Mouse (Mus musculus): ENCODE results near the gene Arhgap28.

The Arhgap28 gene

DNA sequence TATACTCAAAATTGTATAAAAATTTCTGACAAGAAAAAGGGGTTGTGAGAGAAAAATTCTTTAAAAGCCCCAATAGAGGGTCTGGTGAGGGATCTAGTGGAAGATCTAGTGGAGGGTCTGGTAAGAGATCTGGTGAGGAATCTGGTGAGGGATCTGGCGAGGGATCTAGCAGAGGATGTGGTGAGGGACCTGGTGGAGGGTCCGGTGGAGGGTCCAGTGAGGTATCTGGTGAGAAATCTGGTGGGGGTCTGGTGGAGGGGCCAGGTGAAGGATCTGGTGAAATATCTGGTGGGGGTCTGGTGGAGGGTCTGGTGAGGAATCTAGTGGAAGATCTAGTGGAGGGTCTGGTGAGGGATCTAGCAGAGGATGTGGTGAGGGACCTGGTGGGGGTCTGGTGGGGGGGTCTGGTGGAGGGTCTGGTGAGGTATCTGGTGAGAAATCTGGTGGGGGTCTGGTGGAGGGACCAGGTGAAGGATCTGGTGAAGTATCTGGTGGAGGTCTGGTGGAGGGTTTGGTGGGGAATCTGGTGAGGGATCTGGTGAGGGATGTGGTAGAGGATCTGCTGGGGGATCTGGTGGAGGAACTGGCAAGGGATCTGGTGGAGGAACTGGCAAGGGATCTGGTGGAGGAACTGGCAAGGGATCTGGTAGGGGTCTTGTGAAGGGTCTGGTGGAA lies 10.4 kb downstream of the Arhgap28 start:
- no peak for DNase-seq (ENCODE audit: low read depth, low spot score)

DNA sequence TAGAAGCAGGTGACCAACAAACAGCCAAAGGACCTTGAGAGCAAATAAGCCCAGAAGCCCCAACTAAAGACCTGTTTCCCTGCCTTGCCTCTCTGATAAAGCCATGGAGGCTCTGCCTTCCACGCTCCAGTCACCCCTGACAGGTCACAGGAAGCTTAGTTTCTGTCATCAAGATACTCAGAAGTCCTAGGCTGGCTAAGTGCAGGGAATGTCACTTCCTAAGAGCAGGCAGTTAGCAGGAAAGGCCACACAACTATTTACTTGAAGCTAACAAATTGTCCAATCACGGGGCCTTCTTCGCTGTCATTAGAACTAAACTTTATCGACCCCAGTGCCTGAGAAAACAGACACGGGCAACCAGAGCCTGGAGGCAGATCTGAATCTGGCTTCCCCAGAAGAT lies 14.2 kb downstream of the Arhgap28 start:
- DNase-seq (ENCODE audit: low read depth, low spot score): no peak

DNA sequence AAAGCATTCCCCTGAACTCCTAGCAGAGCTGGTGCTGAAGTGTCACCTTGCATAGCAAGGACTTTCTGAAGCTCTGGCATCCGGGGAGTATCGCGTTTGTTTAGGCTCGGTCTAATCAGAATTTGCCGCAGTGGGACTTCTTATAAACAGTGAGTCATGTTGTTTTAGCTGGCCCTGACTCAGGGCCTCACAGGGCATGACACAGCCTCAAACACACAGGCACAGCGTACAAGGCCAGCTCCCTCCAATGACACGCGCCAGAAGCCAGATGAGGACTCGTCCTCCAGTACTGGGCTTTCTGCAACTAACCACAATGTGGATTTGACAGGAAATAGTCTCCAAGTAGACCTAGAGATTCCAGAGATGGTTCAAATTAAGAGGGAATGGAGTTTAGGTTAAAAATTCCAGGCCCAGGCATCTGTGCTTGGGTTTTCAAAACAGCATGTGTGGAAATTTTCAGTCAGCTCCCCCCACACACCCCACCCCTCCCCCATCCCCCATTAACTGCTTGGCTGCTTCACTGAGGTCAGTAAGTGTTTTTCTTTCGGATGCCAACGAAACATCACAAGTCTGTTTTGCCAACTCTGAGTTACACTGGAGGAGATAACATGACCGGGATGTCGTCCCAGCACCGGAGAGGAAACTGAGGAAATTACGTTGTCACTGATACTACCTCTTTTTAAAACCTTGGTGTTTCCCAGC lies 14.8 kb downstream of the Arhgap28 start:
- DNase-seq (ENCODE audit: low read depth, low spot score): no peak

DNA sequence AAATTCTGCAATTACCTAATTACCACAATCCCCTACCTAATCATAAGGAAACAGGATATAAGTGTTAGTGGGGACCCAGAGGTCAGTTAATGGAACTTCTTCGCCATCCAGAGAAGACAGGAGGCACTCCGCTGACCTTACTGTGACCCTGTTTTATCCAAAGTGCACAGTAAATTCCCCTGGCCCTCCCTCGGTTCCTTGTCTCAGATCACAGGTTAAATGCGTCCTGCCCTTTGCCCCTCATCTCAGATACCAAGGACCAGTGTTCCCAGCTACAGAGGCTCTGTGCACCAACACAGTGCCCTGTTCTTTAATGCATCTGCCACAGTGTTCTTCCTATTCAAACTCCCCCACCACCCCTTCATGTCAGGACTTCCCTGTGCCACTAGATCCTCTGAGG lies 18.4 kb downstream of the Arhgap28 start:
- DNase-seq (ENCODE audit: low read depth, low spot score): no peak

DNA sequence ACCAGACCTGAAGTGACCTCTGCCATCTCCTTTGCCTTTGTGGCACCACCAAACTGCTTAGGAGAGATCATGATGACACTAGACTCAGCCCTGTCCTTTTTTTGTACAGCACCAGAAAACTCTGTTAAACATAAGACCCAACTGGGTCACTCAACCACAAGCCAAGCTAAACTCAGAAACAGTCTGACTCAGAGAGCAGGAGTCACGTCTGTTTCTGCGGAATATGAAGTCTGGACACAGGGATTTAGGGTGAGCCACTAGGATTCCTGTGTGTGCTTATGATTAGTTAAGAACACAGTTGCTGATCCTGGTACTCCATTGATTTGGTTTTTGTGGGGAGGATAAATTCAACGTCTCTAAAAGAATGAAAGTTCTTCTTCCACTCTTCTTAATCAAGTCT lies 23.3 kb downstream of the Arhgap28 start:
- DNase-seq (ENCODE audit: low read depth, low spot score): no peak

DNA sequence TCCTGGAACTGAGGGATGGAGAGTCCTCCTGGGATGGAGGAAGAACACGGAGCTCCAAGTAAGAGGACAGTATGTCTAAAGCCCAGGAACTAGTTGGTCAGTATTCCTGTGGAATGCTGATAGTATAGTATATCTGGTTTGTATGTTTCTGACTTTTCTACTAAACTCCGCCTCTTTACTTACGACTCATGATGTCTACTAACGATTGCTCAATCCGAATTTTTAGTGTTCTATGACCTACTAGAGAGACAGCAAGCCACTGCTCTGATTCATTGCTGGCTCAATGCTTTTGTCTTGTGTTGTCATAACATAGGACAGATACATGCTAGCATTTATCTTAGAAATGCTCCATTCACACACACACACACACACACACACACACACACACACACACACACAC lies 24.7 kb downstream of the Arhgap28 start:
- DNase-seq (ENCODE audit: low read depth, low spot score): no peak

DNA sequence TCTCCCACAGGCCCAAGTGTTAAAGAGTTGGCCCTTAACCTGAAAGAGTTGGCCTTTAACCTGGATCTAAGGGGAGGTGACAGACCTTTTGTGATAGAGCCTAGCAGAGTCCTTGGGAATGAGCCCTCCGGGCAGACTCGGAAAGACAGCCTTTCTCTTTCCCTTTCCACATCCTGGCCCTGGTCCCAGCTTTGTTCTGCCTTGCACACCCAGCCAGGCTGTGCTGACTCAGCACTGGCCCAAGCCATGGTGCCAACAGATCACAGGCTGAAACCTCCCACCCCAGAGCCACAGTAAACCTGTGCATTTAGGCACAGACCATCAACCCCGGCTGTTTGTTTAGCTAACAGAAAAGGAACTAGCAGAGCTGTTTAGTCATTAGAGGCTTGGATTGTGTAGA lies 25.1 kb downstream of the Arhgap28 start:
- no peak for DNase-seq (ENCODE audit: low read depth, low spot score)

DNA sequence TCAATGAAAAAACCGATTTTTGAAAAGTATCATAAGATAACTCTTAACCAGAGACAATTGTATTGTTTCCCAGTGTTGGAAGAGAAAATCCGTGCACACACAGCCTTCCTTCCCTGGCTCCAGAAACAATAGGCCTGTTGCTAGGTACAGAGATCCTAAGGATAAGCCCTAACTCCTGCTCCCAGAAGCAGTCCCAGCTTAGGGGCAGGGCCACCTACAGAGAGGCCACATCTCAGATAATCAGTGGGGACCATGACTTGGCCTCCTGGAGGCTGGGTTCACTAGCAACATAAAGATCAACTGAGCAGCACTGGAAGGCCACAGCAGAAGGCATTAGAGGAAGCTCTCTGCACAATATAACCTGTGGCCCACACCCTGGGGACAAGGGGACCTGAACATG lies 27.5 kb downstream of the Arhgap28 start:
- DNase-seq (ENCODE audit: low read depth, low spot score): no peak

DNA sequence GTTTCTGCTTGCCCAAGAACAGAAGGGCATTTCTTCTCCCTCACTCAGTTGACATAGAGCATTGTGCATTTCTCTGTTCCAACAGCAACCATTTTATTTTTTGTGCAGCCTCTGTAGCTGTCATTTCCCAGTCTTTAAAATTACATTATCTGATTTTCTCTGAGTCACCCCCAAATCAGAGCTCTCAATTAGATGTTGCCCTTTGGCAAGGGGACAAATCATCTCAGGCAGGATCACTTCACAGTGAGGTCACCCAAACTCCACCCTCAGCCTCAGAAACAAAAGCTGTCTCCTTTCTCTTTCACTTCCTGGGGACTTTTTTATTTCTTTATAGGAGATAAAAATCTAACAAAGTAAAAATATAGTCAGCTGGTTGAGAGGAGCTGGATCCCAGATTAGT lies 27.9 kb downstream of the Arhgap28 start:
- DNase-seq (ENCODE audit: low read depth, low spot score): no peak

DNA sequence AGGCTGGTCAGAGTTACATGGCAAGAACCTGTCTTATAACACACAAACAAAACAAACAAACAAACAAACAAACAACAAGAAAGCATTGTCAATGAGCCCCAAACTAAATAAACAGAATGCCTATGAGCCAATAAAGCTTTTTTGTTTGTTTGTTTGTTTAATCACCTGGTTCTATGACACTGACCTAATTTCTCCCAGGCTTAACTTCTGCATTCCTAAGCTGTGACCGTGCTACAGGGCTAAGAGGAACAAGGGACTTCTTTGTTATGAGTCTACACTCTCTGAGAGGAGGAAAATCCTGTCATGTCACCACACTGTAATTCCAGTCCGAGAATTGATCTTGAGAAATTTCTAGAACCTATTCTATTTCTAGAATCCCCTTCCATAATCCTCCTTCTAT lies 29.2 kb downstream of the Arhgap28 start:
- no peak for DNase-seq (ENCODE audit: low read depth, low spot score)

DNA sequence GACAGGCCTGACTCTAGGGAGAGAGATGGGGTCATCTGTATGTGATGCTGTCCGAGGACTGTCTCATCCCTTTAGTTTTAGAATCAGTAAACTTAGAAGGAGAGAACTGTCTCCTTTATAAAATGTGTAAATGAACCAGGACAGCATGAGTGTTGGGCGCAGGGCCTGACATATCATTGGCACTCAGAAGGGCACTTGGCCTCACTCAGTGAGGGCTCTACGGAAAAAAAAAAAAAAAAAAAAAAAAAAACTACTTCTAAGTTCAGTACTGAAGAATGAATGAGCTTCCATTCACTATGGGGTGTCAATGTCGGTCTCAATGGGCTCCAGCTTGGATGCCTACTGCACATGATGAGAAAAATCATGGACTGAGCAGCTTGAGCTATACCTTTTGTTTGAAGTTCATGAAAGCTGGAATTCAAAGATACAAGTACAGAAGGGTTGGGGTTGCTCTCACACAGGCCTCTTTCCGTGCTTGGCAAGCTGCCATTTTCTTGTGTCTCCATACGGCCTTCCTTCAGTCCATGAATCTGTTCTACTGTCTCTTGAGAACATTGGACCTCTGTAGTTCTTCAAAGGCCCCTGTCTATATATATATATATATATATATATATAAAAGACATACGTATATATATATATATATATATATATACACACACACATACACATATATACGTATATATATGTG lies 36.9 kb downstream of the Arhgap28 start:
- no peak for DNase-seq (ENCODE audit: low read depth, low spot score)

DNA sequence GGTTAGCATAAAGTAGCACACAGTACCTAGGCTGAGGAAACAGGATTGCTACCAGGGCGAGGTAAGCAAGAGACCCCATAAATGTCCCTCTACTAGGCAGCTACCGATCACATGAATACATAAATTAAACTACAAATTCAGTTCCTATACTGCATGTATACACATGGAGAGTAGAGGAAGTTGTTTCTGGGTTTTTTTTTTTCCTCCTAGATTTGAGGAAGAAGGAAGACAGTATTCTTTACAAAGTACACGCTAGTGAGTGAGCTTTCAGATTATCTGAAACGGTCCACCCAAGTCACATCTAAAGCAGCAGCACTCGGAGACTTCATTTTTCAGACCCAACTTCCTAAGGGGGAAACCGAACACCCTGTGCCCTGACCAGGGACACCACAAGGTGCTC lies 41.1 kb downstream of the Arhgap28 start:
- no peak for DNase-seq (ENCODE audit: low read depth, low spot score)

DNA sequence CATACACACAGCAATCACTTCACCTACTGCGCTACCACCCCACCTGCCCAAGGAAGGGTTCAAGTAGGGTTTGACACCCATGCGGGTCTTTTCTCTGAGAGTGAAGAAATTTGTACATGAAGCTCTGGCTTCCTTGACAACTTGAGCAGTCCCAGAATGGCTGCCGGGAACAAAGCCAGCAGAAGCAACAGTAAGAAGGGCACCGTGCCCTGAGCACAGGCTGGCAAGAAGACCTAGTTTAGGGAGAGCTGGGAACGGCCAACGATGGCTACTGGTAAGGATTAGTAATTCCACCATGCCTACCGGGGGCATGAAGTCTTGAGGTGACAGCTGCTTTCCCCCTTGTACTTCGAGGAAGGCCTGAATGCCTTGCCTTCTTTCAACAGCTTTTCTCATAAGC lies 41.9 kb downstream of the Arhgap28 start:
- no peak for DNase-seq (ENCODE audit: low read depth, low spot score)

DNA sequence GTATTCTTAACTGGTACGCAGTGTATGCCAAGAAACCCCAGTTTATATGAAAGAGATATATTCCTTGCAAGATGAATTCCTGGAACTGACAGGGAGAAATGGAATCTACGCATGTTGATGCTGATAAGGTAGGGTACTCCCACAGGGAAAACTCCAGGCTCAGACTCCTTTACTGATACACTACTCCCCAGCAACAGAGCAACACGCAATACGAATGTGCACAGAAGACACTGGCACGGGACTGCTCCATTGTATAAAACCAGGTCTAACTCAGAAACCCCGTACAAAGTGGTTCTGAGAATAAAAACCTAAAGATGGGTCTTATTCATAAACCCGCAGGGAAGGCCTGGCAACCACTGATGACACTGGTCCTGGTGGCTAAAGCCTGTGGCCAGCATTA lies 45.0 kb downstream of the Arhgap28 start:
- DNase-seq (ENCODE audit: low read depth, low spot score): no peak

DNA sequence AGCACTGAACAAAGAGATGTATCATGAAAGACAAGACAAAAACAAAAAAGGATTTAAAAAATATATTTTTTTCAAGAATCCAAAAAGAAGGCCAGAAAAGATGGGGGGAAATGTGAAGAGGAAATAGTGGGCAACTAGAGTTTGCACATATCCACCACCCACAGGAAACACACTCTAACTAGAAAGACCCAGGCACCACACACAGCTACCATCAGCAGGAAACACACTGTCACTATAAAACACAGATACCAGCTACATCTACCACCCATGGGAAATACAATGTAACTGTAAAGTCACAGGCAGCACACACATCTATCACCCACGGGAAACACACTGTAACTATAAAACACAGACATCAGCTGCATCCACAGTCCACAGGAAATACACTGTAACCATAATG lies 46.3 kb downstream of the Arhgap28 start:
- no peak for DNase-seq (ENCODE audit: low read depth, low spot score)

DNA sequence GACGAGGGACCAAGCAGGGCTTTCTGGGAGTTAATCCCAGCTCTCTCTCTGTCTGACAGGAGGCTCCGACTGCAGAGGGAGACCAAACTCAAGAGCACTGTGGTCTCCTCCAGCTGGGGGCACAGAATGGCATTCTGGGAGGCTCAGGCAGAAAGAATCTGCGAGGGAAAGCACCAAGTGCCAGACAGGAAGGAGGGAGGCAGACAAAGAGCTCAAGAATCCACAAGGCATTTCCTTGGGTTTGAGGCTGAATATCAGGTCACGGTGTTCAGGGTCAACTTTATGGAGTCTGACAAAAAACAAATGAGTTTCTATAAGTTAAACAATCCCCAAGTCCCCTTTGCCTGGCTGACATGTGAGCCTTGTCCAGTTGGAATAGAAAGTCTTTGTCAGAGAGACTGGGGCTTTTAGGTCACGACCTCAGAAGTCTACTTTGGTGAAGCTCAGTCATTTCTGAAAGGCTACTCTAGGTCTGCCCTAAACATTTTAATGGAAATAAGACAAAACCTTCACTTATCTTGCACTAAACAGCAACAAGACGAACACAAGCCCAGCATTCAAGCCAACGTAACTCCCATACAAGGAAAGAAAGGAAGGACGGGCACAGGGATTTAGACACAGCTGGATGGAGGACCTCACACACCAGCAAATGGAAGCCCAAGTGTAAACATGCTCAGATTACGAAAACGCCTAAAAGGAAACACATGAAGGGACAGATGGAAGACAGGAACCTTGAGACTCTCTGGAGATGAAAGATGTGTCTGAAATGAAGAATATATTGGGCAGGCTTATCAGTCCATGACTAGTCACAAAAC lies 47.8 kb downstream of the Arhgap28 start:
- DNase-seq (ENCODE audit: low read depth, low spot score): no peak

DNA sequence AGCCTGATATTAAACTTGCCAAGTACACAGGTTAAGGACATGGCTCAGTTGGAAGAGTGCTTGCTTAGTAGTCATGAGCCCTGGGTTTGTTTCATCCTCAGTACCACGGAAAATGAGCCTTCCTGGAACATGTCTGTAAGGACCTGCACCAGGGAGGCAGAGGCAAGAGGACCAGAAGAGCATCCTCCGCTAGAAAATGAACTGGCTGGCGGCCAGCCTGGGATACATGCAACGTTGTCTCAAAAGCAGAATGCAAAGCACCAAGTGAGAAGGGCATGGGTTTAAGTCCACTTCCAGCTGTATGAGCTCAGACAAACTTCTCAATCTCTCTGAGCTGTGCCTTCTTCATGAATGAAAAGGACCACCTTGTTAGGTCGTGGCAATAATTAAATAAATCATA lies 49.0 kb downstream of the Arhgap28 start:
- no peak for DNase-seq (ENCODE audit: low read depth, low spot score)

DNA sequence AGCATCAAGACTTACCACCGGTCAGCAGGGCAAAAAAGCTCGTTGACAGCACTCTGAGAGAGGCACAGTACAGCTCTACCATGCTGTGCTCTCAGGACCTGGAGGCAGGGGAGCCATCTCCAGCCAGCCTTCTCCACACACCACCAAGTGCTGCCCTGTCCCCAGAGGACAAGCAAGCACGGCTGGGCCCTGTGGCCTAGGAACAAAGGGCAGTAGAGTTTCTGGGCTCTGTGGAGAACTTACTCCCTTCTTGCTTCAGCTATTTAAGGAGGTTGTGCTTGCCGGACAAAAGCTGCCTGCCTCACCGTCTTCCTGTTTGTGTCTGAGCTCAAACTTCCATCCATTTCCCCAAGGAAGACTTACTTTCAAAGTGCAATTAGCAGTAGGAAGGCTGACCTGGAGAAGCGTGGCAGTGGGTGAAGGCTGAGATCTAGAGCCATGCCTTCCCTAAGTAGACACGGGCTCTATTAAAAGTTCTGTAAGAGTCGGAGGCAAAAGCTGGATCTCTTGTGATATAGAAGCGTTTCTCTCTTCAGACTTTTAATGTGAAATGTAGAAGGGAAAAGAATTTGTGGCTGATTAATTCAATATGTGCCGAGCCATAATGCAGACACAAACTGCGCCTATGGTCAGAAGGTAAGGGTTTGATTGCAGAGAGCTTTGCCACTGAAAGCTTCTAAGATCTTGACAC lies 53.3 kb downstream of the Arhgap28 start:
- no peak for DNase-seq (ENCODE audit: low read depth, low spot score)

DNA sequence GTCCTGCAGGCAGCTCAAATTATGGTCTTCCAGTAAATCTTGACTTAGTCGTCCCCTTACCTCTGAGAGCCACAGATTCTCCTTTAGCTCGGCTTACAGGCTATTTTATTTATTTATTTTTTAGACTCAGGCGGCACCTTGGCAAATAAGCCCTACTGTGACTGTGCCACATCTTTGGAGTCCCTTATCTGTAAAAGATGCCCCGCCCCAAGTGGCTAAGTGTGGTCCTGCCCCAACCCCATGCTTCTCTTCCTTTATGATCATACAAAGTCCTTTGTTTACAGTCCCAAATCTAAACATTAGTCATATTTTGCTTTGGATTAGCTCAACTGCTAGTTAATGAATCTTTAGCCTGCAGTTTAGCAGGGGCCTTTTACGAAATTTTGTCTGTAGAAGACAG lies 55.3 kb downstream of the Arhgap28 start:
- DNase-seq (ENCODE audit: low read depth, low spot score): no peak

DNA sequence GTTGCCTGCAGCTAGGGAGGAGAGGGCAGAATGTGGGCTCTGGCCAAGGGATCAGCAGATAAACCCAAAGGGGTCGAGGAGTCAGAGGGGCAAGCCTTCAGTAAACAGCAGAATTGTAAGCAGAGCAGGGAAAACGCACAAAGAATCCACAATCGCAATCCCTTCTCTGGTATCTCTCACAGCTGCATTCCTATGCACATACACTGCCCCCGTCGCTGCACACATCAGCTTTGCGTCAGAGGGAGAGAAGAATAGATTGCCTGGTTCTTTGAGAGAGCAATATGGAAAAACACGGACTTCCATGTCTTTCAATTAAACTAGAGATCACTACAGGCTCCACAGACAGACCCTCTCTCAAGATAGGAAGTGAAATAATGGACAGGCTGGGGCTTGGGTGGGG lies 58.5 kb downstream of the Arhgap28 start:
- DNase-seq (ENCODE audit: low read depth, low spot score): no peak

DNA sequence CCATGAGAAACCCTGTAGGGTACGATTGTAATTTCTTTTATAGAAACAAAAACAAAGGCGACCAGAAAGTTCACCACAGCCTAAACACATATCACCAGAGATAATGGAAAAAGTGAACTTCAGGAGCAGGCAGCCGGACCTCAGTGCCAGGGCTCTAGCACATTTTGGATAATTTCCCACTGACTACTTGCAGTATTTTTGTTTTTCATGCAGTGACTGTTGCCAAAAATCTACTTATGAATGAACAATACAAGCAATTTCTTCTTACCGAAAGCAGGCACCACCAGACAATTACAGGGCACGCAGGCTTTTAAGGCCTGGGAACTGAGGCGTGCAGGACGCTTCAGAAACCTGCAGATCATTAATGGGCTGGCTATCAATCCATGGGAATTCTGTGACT lies 59.7 kb downstream of the Arhgap28 start:
- DNase-seq (ENCODE audit: low read depth, low spot score): no peak

DNA sequence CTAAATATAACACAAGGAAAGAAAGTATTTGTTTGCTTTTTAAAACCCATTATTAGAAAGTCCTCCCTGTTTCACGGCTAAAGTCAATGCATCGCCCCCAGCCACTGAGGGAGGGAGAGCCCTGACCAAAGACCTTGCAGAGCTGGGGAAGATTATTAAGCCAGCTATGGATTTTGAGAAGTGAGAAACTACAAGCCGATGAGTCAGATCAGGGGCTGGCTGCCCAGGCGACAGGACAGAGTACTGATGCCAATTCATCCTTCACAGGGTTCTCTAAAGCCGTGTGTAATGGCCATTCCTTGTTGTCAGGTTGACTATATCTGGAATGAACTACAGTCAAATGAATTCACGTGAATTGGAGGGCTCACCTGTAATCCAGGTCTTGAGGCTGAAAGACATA lies 62.9 kb downstream of the Arhgap28 start:
- no peak for DNase-seq (ENCODE audit: low read depth, low spot score)
